Mouse (Mus musculus): ENCODE results near the gene Rbm47.
A peak's percentile ranks its signal among the peaks of the same experiment; 100 is the strongest.

The Rbm47 gene

DNA sequence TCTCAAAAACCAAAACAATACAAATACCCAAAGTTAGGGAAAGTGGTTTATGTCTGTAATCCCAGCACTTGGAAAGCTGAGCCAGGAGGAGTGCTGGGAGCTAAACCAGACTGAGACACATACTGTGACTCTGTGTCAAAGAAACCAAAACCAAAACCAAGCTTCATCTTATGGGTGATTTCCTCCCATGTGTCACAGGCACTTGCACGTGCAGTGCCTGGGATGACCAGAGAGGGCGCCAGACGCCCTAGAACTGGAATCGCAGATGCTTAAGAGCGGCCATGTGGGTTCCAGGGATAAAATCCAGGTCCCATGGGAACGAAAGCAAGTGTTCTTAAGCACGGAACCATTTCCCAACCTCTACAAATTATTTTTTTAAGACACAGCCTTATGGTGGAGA lies 89.6 kb downstream of the Rbm47 start:
- DNase-seq = peak; percentile 73

DNA sequence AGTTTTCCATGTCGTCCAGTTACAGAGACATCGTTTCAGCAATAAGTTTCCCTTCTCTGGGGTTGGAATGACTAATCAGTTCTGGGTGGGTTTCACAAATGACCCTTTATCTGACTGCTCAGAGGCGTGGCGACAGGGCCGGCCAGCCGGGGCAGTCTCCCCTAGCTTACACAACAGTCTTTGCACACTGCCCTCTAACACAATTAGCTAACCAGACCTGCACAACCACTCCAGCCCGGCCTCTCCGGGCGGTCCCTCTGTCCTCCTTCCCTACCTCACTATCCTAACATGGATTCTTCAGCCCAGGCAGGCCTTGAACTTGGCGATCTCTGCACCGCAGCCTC lies 90.7 kb downstream of the Rbm47 start:
- no peak for DNase-seq

DNA sequence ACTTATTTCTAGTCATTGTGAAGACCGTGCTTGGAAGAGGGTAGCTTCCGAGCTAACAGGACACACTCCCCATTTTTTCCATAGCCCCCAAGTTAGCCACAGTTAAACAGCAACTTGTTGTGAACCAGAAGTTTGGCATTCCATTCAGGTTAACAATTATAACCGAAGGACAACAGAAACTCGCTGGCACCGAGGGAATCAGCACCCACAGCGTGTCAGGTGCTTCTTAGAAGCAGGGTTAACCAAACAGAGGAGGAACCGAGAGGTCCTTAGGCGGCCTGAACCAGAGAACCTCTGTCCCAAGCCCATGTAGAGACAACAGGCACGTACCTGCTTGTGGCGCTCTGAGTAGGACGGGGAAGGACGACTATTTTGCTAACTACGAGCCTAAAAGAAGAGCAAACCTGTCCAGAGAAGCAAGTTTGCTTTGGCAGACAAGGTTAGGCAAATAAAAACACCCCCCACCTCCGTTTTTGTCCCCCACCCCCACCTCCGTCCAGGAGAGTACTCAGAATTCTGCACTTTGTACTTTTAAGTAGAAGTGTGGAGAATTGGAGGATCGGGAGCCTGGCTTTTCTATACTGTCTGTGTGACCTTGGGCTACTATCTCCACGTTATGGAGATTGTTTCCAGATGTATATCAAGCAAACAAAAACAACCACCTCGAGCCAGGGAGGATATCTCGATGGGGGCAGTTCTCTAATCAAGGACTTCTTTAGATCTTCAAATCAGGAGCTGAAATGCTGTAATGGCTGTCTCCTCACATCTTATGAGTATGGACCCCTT lies 91.3 kb downstream of the Rbm47 start:
- DNase-seq = no peak

DNA sequence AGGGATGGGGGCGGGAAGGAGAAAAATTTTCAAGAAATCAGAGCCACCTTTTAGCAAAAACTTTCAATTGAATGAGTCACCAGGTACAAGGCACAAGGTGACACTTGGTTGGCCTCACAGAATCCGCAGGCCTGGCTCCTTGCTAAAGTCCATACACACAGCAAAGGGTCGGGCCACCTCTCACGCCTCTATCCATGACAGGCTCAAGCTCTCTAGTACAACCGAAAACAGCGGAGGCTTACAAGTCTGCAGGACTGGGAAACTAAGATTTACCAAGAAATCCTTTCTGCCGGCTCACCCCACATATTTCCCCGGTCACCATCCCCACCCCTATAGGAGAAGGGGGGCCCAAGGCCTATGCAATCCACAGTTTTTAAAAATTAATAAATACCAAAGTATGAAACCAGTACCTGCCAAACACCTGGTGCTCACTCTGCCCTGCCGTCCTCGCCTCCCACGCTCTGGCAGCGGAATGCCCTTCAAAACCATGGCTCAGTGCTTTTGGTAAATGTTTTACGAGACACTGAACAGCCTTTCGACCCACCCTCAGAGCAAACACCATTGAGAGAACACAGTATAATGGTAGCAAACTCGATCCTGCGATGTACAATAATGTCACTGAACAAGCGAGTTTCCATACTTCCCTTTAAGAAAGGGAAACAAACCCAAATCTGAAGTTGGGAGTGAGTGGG lies 92.2 kb downstream of the Rbm47 start:
- DNase-seq = no peak

DNA sequence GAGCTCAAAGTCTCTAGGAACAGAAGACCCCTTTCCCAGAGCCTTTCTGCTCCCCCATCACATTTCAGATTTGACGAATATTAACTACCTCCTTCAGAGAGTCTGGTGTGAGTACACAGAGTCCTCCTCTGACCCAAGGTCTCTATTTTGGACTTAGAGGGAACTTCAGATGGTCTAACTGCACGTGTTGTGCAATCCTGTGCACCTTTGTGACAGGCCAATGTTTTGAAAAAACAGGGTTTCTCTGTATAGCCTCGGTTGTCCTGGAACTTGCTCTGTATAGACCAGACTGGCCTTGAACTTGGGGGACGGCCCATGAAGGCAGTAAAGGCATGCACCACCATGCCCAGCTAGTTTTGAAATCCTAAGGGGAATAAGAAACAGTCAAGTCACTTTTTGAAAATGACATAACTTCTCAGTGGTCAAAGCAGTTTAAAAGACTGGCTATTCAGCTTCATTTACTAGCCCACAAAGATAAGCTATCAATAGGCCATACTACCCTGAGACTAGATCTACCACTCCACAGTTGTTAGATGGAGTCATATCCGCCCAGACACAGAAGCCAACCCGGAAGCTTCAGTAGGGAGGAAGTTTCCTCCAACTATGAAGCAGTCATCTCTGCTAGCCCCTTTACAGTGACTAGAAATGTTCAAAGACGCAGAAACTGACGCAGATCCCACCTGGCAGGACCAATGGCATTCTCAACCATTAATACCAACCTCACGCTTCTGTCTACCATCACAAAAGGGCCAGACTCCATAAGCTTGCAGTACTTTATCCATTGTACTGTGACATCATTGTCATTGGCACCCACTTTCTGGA lies 93.3 kb downstream of the Rbm47 start:
- no peak for DNase-seq

DNA sequence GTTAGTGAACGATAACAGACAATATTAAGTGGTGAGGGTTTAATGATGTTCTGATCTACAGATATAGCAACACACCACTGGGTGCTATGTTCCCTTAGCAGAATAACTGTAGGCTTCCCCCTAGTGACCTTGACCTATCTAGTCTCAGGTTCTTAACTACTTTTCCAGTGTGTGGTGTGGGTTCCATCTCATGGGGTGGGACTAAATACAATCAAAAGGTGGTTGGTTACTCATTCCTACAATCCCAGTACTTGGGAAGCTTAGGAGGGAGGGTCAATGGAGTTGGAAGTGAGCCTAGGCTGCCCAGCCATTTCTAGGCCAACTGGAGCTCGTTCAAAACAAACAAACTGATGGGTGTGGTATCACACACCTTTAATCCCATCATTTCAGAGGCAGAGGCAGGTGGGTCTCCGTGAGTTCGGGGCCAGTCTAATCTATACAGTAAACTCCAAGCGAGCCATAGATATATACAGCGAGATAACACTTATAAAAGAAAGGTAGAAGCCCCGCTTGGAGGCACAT lies 94.4 kb downstream of the Rbm47 start:
- DNase-seq = no peak

DNA sequence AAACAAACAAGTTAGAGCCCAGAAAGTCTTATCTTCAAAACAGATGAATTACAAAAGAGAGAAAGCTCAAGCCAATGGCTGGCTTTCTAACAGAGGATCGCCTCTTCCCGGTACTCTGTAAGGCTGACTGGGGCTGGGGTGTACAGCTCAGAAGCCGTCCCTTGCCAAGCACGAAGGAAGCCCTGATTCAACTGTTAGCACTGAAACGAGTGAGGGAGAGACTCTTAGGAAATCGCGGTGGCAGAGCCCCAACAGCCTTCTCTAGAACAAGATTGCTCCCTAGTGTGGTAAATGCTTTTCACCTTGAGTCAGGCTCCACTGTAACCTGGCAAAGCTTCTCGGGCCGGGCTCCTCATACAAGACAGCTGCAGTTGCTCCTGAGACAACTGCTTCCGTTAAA lies 95.5 kb downstream of the Rbm47 start:
- peak; percentile 69 for DNase-seq

- DNase-seq = no peak
These were observed 96.1 kb downstream of the Rbm47 start for GRCm38 (mm10) chr5:66076685-66077301.

GRCm38 (mm10) chr5:66075906-66076305 lies 97.0 kb downstream of the Rbm47 start:
- no peak for DNase-seq

DNA sequence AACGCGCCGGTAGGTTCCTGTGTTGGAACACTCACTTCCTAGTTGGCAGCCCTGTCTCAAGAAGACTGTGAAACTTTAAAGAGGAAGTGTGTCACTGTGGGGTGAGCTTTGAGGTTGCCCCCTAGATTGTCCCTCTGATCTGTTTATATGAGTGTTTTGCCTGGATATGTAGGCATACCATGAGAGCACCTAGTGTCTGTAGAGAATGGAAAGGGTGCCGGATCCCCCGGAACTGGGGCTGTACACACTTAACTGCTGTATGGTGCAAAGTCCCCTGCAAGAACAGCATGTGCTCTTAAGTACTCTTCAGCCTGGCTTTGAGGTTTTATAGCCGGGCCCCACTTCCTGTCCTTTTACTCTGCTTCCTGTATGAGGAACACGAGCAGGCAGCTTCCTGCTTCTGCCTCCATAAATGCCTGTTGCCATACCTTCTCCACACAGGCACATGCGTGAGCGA lies 97.9 kb downstream of the Rbm47 start:
- DNase-seq = peak; percentile 85

- no peak for DNase-seq
These were observed 98.7 kb downstream of the Rbm47 start for GRCm38 (mm10) chr5:66074235-66074634.

- no peak for DNase-seq
These were observed 99.2 kb downstream of the Rbm47 start for GRCm38 (mm10) chr5:66073604-66074164.

GRCm38 (mm10) chr5:66071722-66072121 lies 101.2 kb downstream of the Rbm47 start:
- no peak for DNase-seq

DNA sequence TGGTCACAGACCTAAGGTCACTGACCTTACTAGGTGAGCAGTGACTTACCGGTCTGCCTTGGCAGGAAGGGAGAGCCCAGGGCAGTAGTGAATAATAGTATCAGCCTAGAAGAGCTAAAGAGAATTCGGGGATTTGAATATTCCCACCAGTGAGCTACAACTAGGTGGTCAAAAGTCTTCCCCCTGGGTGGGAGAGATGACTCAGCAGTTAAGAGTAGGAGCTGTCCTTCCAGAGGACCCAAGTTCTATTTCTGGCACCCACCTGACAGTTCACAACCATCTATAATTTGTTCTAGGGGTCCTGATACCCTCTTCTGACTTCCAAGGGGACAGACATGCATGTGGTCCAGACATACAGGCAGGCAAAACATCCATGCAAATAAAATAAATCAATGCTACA lies 102.6 kb downstream of the Rbm47 start:
- DNase-seq = no peak

GRCm38 (mm10) chr5:66069470-66070144 lies 103.3 kb downstream of the Rbm47 start:
- DNase-seq = peak; percentile 70

DNA sequence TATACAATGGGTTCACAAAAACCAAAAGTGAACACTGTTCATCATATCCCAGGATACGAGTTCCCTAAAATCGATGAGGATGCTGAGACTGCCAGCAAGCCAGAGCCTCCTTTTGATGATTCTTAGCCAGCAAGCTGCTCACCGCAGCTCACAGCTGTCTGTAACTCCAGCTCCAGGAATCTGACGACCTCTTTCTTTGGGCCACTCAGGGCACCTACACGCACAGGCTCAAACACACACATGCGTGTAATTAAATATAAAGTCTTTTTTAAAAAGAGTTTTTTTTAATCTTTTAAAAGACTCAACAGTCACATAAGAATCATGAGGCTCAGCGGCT lies 103.8 kb downstream of the Rbm47 start:
- DNase-seq = no peak

- DNase-seq = peak; percentile 45
These were observed 104.6 kb downstream of the Rbm47 start for GRCm38 (mm10) chr5:66068068-66068920.

DNA sequence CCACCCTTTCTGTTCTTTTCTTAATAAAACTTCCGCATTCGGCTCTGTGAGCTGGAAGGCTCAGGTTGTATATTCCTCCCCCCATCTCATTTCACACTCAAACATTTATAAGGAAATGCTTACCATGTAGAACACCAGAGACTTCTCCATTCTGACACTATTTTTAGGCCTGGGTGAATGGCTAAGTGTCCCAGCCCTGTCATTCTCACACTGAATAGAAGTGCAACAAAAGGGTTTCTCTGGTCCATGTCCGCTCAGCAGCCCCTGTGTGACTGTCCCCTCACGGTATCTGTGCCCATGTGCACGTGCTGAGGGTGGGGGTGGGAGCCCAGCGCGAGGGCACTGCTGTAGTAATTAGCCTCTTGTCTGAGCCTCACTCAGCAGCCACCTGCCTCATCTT lies 105.7 kb downstream of the Rbm47 start:
- no peak for DNase-seq

- DNase-seq = no peak
These were observed 110.0 kb downstream of the Rbm47 start for GRCm38 (mm10) chr5:66062930-66063220.

DNA sequence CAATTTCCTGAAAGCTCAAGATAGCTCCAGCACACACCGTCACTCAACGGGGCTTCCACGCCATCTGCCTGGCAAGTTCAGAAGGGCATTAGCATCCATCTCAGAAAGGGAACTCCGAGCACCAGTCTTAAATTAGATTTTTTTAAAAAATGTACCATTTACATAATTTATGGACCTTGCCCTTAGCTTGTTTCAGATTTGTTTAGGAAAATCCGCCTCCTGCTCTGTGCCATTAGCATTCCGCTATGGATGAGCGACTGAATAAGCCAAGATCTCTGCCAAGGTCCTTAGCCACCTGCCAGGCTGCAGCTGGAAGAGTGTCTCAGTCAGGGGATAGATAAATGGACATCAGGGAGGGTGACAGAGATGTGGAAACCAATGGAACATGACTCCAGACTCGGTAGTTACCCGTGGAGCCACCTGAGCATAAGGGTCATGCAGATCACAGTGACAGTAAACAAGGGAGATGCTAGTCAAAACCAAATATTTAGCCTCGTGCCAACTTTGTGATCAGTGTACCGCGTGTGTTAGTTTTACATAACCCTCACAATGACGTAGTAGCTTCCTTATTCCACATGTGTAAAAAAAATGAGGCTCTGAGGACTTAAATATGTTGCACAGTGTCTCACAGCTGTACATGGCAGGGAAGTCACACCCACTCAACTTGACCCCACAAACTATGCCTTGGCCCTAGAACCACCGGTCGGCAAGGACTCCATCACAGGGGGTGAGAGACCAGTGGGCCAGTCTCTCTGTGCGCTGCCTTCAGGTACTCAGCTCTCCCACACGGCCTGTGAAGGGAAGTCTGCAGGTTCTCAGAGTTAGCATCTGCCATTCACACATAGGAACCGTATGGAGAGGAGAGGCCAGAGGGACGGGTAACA lies 110.6 kb downstream of the Rbm47 start:
- DNase-seq = no peak
